Mouse (Mus musculus): ENCODE results near the gene Ddhd1.

GRCm38 (mm10) chr14:45685313-45685712, 27.4 kb upstream of the Ddhd1 start:
- TF ChIP-seq GATA1 (IDR thresholded peaks at IDR 0.05; ENCODE audit: borderline replicate concordance, low read length) = no peak
- no peak for TF ChIP-seq FLI1 (IDR thresholded peaks at IDR 0.05; ENCODE audit: low read length)
